Mouse (Mus musculus) cerebral cortex, adult 2 months (tissue): ENCODE data around the gene Sval2.

Experiments
- WGBS: fragments of 180-500 bp; shearing (Covaris S2); methylation state at CpG from one replicate; pipeline ENCODE4 v1.1.7; 2018; 5-methylcytosine and 5-hydroxymethylcytosine counted together

The Sval2 gene

GRCm38 (mm10) chr6:41852689-41853088, at the start of gene Sval2:
Gene Sval2 (plus strand): TSS chr6:41852989.
- whole genome bisulfite sequencing = 81% methylated on average over 3 of the region's 3 CpGs

DNA sequence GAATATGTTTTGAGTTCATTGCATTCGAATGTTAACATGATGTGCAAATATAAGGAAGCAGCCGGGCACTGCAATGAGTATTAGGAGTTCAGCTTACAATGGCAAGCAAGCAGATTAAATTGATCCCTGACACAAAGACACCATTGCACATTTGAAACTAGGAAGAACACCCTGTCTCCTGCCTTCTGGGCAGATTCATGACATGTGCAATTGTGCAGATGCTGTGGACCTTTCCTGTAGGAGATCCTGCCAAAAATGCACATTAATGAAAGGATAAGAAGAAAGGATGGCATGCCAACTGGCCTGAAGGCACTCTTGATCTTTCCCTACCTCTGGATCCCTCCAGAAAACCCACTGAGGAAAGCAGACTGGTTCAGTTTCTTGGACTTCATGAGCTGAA, 23.3 kb upstream of the Sval2 start:
- WGBS = 91% methylated on average over 2 of the region's 2 CpGs

DNA sequence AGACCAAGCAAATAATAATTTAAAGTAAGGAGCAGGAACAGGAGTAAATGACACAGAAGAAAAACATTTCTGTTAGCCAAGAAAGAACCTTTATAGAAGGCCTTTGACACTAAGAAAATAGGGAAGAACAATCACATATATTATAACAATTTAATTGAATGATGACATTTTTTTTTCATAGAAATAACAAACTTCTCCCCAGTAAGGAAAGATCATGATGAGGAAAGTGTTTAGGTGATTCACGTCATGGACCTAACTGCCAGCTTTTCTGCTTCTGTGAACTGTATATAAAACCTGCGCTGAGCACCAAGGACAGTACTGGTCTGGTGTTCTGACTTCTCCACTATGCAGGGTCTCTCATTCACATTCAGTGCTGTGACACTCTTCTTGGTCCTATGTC, 5.6 kb upstream of the Sval2 start, which contains the start of gene Pip:
Gene Pip (plus strand): TSS at position 301 of the 400 bp plus-strand sequence.
- 82% methylated on average over 2 of the region's 2 CpGs for WGBS

- 44% methylated on average over 2 of the region's 2 CpGs for WGBS
Observed at GRCm38 (mm10) chr6:41864038-41864437, 11.2 kb downstream of the Sval2 start.

DNA sequence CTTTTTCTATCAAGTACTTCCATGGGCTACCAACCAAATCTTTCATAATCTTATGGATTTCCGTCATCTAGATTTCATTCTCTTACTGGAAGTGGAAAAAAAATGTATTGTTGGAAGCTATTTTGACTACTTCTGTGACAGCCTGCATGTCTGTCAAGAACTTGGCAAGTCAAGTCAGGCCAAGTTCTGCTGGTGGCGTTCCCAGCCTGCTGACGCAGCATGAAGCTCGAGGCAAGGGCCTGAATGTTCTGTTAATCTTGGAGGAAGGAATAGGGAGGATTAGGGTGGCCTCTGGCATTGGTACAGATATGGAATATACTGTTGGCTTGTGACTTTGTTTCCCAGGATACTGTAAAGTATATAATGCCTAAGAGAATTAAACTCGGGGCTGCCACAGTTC, 58.8 kb downstream of the Sval2 start:
- WGBS = 65% methylated on average over 5 of the region's 5 CpGs
